Mouse (Mus musculus): ENCODE results near the gene Traf7. TPM values are rescaled to one million over a fixed set of nuclear protein-coding genes. Genes with fewer than 3 reads are reported as not detected.
A peak's percentile ranks its signal among the peaks of the same experiment; 100 is the strongest.

The Traf7 gene
- polyA plus RNA-seq, 1 experiment = 108 TPM

DNA sequence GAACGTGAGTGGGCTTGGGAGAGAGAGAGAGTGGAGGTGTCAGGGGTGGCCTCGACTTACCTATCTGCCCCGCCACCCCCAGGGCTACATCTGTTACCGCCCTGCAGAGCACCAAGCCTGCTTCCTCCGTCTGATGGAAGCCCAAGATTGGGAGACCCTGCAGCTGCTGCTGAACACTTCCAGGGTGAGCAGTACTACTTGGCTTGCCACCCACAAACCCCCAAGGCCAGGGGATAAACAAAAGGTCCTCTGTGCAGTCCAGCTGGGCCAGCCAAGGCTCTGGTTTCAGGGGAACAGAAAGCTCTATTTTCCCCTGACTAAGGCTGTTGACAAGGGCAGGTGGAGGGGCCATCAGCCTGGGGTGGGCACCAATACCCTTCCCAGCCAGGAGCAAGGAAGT, 53.2 kb downstream of the Traf7 start:
- 92% methylated on average over 5 of the region's 5 CpGs for WGBS
- Histone ChIP-seq H3K4me1 (ENCODE audit: control insufficient read depth, insufficient read depth, low read length) (peaks cover 5% of the 10 kb centered on the region), H3K27ac (ENCODE audit: control insufficient read depth, insufficient read depth, low read depth, low read length, poor library complexity) (no peak overlapping the region), H3K4me3 (replicated peaks; ENCODE audit: control insufficient read depth, low read depth, low read length) (no peak overlapping the region)
- TF ChIP-seq POLR2A (IDR thresholded peaks at IDR 0.05; ENCODE audit: borderline replicate concordance, control insufficient read depth, low read depth, low read length) (no peak), CTCF (IDR thresholded peaks at IDR 0.05; ENCODE audit: control insufficient read depth, insufficient read depth, low read length) (no peak)

- WGBS = 80% methylated on average over 6 of the region's 6 CpGs
- H3K4me1 ChIP-seq (ENCODE audit: control insufficient read depth, insufficient read depth, low read length) = peaks cover 5% of the 10 kb centered on the region
- H3K27ac ChIP-seq (ENCODE audit: control insufficient read depth, insufficient read depth, low read depth, low read length, poor library complexity) = no peak within 1 kb of the TSS; the same call in 1 of the 2 replicates
- H3K4me3 ChIP-seq (replicated peaks; ENCODE audit: control insufficient read depth, low read depth, low read length) = peak within 1 kb of the TSS; percentile 19
- TF ChIP-seq POLR2A (IDR thresholded peaks at IDR 0.05; ENCODE audit: borderline replicate concordance, control insufficient read depth, low read depth, low read length) (no peak), CTCF (IDR thresholded peaks at IDR 0.05; ENCODE audit: control insufficient read depth, insufficient read depth, low read length) (no peak)
These were observed 54.0 kb downstream of the Traf7 start, which contains the start of gene Bricd5 for GRCm38 (mm10) chr17:24473612-24474275. Gene Bricd5, plus strand, starts transcription at chr17:24473884.

- H3K4me3 ChIP-seq (replicated peaks; ENCODE audit: control insufficient read depth, low read depth, low read length) = peak overlapping the region; percentile 19
- TF ChIP-seq POLR2A (IDR thresholded peaks at IDR 0.05; ENCODE audit: borderline replicate concordance, control insufficient read depth, low read depth, low read length) (no peak), CTCF (IDR thresholded peaks at IDR 0.05; ENCODE audit: control insufficient read depth, insufficient read depth, low read length) (no peak)
- no peak overlapping the region for H3K27ac ChIP-seq (ENCODE audit: control insufficient read depth, insufficient read depth, low read depth, low read length, poor library complexity)
- 75% methylated on average over 4 of the region's 4 CpGs for whole genome bisulfite sequencing
- H3K4me1 ChIP-seq (ENCODE audit: control insufficient read depth, insufficient read depth, low read length) = peaks cover 2% of the 10 kb centered on the region
These were observed 55.2 kb downstream of the Traf7 start for GRCm38 (mm10) chr17:24472512-24472911.

GRCm38 (mm10) chr17:24470701-24471527, 56.8 kb downstream of the Traf7 start:
- Histone ChIP-seq H3K27ac (ENCODE audit: control insufficient read depth, insufficient read depth, low read depth, low read length, poor library complexity) (peak overlapping the region; percentile 81), H3K4me1 (ENCODE audit: control insufficient read depth, insufficient read depth, low read length) (no peaks in the 10 kb centered on the region; the same call in none of the 2 replicates), H3K4me3 (replicated peaks; ENCODE audit: control insufficient read depth, low read depth, low read length) (peak overlapping the region; percentile 94)
- peak; percentile 22; the same call in 1 of the 2 replicates for TF ChIP-seq POLR2A (IDR thresholded peaks at IDR 0.05; ENCODE audit: borderline replicate concordance, control insufficient read depth, low read depth, low read length)
- TF ChIP-seq CTCF (IDR thresholded peaks at IDR 0.05; ENCODE audit: control insufficient read depth, insufficient read depth, low read length) = no peak
- WGBS = 2% methylated on average over 68 of the region's 68 CpGs

- H3K4me1 ChIP-seq (ENCODE audit: control insufficient read depth, insufficient read depth, low read length) = no peaks in the 10 kb centered on the region; the same call in none of the 2 replicates
- under 1% methylated on average over 73 of the region's 75 CpGs for WGBS
- peak; percentile 89; the same call in 1 of the 2 replicates for TF ChIP-seq POLR2A (IDR thresholded peaks at IDR 0.05; ENCODE audit: borderline replicate concordance, control insufficient read depth, low read depth, low read length)
- TF ChIP-seq CTCF (IDR thresholded peaks at IDR 0.05; ENCODE audit: control insufficient read depth, insufficient read depth, low read length) = no peak
- H3K4me3 ChIP-seq (replicated peaks; ENCODE audit: control insufficient read depth, low read depth, low read length) = peak within 1 kb of the TSS; percentile 94
- peak within 1 kb of the TSS; percentile 94 for H3K27ac ChIP-seq (ENCODE audit: control insufficient read depth, insufficient read depth, low read depth, low read length, poor library complexity)
These were observed 57.7 kb downstream of the Traf7 start, which contains the start of the genes E4f1 and Pgp for GRCm38 (mm10) chr17:24469910-24470602. Gene E4f1, minus strand, starts transcription at chr17:24470313. Gene Pgp, plus strand, starts transcription at chr17:24470392.

GRCm38 (mm10) chr17:24469336-24469909, 58.3 kb downstream of the Traf7 start:
- Histone ChIP-seq H3K4me3 (replicated peaks; ENCODE audit: control insufficient read depth, low read depth, low read length) (peak overlapping the region; percentile 94), H3K27ac (ENCODE audit: control insufficient read depth, insufficient read depth, low read depth, low read length, poor library complexity) (peak overlapping the region; percentile 94), H3K4me1 (ENCODE audit: control insufficient read depth, insufficient read depth, low read length) (no peaks in the 10 kb centered on the region; the same call in none of the 2 replicates)
- WGBS = 16% methylated on average over 7 of the region's 7 CpGs
- TF ChIP-seq CTCF (IDR thresholded peaks at IDR 0.05; ENCODE audit: control insufficient read depth, insufficient read depth, low read length) (no peak), POLR2A (IDR thresholded peaks at IDR 0.05; ENCODE audit: borderline replicate concordance, control insufficient read depth, low read depth, low read length) (no peak)

GRCm38 (mm10) chr17:24468636-24469246, 59.0 kb downstream of the Traf7 start:
- 88% methylated on average over 5 of the region's 5 CpGs for WGBS
- no peak overlapping the region for H3K27ac ChIP-seq (ENCODE audit: control insufficient read depth, insufficient read depth, low read depth, low read length, poor library complexity)
- TF ChIP-seq CTCF (IDR thresholded peaks at IDR 0.05; ENCODE audit: control insufficient read depth, insufficient read depth, low read length) = no peak
- TF ChIP-seq POLR2A (IDR thresholded peaks at IDR 0.05; ENCODE audit: borderline replicate concordance, control insufficient read depth, low read depth, low read length) = no peak
- H3K4me1 ChIP-seq (ENCODE audit: control insufficient read depth, insufficient read depth, low read length) = no peaks in the 10 kb centered on the region; the same call in none of the 2 replicates
- H3K4me3 ChIP-seq (replicated peaks; ENCODE audit: control insufficient read depth, low read depth, low read length) = no peak overlapping the region
